Mouse (Mus musculus): ENCODE measurements around the gene Myl7. TPM values are rescaled to one million over a fixed set of nuclear protein-coding genes. Genes with fewer than 3 reads are reported as not detected.

Myl7 gene
- total RNA-seq, 4 experiments from 2014 or later, result 0.73 TPM; not detected in 3

- DNase-seq, result peak; percentile 88
These were observed 36.0 kb downstream of the Myl7 start for GRCm38 (mm10) chr11:5862394-5863105.

GRCm38 (mm10) chr11:5861678-5862393, 36.7 kb downstream of the Myl7 start, which contains the start of gene Aebp1:
Aebp1 (plus strand) TSS chr11:5861947.
- peak; percentile 82 for DNase-seq

- no peak for DNase-seq
These were observed 37.9 kb downstream of the Myl7 start for GRCm38 (mm10) chr11:5860639-5861038.

GRCm38 (mm10) chr11:5859883-5860550, 38.6 kb downstream of the Myl7 start:
- no peak for DNase-seq

GRCm38 (mm10) chr11:5858723-5859122, 39.9 kb downstream of the Myl7 start:
- DNase-seq, result no peak

- no peak for DNase-seq
These were observed 42.0 kb downstream of the Myl7 start for GRCm38 (mm10) chr11:5856479-5857130.

GRCm38 (mm10) chr11:5855902-5856301, 42.7 kb downstream of the Myl7 start:
- DNase-seq, result no peak

GRCm38 (mm10) chr11:5855481-5855880, 43.1 kb downstream of the Myl7 start:
- DNase-seq, result no peak

- DNase-seq, result no peak
These were observed 46.3 kb downstream of the Myl7 start for GRCm38 (mm10) chr11:5852314-5852713.

GRCm38 (mm10) chr11:5851021-5851736, 47.4 kb downstream of the Myl7 start:
- DNase-seq, result no peak

GRCm38 (mm10) chr11:5850452-5850851, 48.1 kb downstream of the Myl7 start:
- DNase-seq, result no peak

- no peak for DNase-seq
These were observed 49.3 kb downstream of the Myl7 start for GRCm38 (mm10) chr11:5849316-5849715.

GRCm38 (mm10) chr11:5848741-5849140, 49.8 kb downstream of the Myl7 start:
- no peak for DNase-seq

- DNase-seq, result no peak
These were observed 51.8 kb downstream of the Myl7 start for GRCm38 (mm10) chr11:5846639-5847345.

Other genes starting within 250 kb of the Myl7 start
- 100 to 1,000 TPM; 102 to 222 (median 154) TPM for gene Mrps24, start 183.1 kb downstream of the Myl7 start, total RNA-seq (2022)
- gene Urgcp, start 136.4 kb downstream of the Myl7 start, total RNA-seq (2022), result 10 to 100 TPM; 63.6 to 83.8 (median 65.6) TPM
- 10 to 100 TPM; 70.7 to 98.8 (median 74.0) TPM for gene Dbnl, start 110.3 kb downstream of the Myl7 start, total RNA-seq (2022)
- not detected for gene Pgam2, start 95.0 kb downstream of the Myl7 start, total RNA-seq (2022)
- gene Polm, start 60.8 kb downstream of the Myl7 start, total RNA-seq (2022), result 10 to 100 TPM in 2 of 4 experiments, 1 to 10 TPM in 2; 8.0 to 14.7 (median 11.5) TPM
- 100 to 1,000 TPM; 443 to 768 (median 514) TPM for gene Aebp1, start 36.8 kb downstream of the Myl7 start, total RNA-seq (2022)
- gene Pold2, start 20.5 kb downstream of the Myl7 start, total RNA-seq (2022), result 10 to 100 TPM; 39.6 to 67.0 (median 51.5) TPM
- 1 to 10 TPM; 2.8 to 5.4 (median 4.0) TPM for gene Gck, start 51.3 kb upstream of the Myl7 start, total RNA-seq (2022)
- 10 to 100 TPM; 73.5 to 98.2 (median 85.7) TPM for gene Ykt6, start 56.9 kb upstream of the Myl7 start, total RNA-seq (2022)
- 10 to 100 TPM; 13.2 to 25.8 (median 20.0) TPM for gene Camk2b, start 167.6 kb upstream of the Myl7 start, total RNA-seq (2022)